Mouse (Mus musculus): Measurements from ENCODE around the gene Best1. TPM values are rescaled to one million over a fixed set of nuclear protein-coding genes. Genes with fewer than 3 reads are reported as not detected.

The Best1 gene
- total RNA-seq (2021) = 1 to 10 TPM; 1.0 to 1.2 TPM

DNA sequence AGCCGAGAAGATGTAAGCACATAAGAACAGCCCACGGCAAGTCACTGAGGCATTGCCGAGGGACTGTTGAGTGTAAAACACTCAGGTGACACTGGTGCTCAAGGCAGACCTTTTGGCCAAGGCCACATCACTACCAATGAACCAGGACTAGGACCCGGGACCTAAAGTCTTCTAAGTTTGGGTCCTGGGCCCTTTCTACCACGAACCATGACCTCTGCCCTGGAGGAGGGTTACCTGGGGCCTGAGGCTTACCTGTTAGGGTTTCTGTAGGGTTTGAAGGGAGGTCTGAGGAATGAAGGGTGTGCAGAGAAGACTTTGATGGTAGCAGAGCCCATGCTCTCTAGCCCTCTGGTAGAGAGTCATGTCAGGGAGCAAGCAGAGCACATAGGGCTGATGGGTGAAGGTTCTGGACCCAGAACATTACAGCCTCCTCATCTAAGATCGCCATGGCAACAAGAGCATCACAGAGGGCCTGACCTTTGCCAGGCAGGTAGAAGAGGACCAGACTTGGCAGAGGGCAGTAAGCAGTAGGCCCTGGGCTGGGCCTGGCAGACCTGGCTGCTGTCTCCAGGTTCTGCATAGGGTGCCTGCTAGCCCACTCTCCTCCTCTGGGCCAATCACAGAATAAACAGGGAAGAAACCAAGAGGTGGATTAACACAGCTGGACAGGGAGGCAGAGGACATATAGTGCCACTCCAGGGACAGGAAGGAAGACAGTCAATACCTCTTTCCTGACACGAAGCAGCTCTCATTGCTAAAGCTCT lies at the start of gene Best1, which contains the start of gene Rab3il1:
Best1 (minus strand) TSS at position 428 of the 764 bp plus-strand sequence.
Rab3il1 (plus strand) TSS at position 464 of the 764 bp plus-strand sequence.
- intact Hi-C loops (cut with DNase I) = loop anchor here (2.0 to 5.0 kb wide), 2 partner anchors 33 to 196 kb away; no protein-coding TSS in a partner anchor
- DNase-seq (ENCODE audit: low spot score in 2 of 2) = no peak

DNA sequence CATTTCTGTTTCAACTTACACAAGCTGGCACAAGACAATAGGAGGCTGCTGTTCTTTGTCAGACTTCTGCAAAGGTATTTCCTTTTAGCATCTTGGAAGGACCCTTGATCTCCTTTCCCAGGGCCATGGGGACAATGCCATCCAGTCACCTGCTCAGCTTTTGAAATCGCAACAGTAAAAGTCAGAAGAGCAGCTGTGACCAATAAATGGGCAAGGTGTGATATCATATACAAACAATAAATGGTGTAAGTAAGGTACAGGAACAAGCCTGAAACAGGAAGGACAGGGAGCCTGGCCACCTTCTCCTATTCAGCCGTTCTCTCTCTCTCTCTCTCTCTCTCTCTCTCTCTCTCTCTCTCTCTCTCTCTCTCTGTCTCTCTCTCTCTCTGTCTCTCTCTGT lies 49.0 kb upstream of the Best1 start:
- intact Hi-C loops (cut with DNase I) = no loop called here
- no peak for DNase-seq (ENCODE audit: low spot score in 2 of 2)

DNA sequence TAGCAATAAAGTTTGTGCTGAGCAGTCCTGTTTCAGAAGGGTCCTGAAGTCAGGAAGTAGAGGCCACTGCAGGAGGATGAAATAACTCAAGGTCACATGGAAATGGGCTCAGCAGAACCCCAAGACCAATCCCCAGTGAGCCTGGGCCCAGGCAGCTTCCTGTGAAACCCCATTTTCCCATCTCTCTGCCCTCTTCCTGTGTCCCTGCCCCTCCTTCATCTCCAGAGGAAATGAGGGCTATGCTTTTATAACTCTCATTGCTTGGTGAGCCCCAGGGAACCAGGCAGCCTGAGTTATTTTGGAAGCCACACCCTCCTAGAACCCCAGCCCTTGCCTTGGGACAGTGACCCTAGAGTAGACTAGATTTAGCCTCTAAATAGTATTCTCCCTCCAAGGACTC lies 48.1 kb upstream of the Best1 start:
- intact Hi-C loops (cut with DNase I) = no loop called here

DNA sequence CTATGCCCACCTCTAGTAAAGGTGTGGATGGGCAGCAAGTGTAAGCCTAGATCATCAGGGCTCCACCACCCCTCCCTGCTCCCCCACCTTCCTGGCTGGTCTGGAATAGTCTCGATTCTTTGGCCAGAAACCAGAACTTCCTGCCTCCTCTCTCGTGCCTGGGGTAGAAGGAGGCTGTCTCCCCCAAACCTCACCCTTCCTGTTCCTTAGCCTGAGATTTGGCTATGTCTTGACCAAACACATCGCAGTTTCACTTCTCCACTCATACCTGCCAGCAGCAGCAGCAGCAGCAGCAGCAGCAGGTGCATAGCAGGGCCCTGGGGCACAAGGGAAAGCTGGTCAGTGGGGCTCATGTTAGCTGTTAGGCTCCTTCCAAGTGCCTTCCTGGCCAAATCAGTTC lies 45.5 kb upstream of the Best1 start:
- intact Hi-C loops (cut with DNase I) = no loop called here
- no peak for DNase-seq (ENCODE audit: low spot score in 2 of 2)

More for the DNA sequence above, 48.1 kb upstream of the Best1 start:
- DNase-seq (ENCODE audit: low spot score in 2 of 2) = no peak

DNA sequence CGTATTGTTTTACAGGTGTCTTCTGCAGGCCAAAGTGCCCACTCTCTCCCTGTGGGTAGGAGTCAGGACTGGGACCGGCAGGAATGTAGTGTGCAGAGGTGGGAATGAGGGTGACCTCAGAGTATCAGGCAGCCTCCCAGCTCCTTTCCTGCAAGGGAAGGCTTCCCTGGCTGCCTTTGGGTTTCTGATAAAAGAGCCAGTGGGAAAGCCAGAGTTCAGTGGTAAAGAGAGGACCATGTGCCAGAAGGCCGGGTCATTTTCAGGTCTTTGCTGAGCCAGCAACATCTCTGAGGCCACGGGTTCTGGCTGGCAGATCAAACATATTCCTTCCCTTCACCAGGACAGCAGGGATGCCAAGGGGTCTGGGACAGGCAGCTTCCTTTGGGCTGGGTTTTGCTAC lies 44.9 kb upstream of the Best1 start:
- no peak for DNase-seq (ENCODE audit: low spot score in 2 of 2)
- intact Hi-C loops (cut with DNase I) = no loop called here

DNA sequence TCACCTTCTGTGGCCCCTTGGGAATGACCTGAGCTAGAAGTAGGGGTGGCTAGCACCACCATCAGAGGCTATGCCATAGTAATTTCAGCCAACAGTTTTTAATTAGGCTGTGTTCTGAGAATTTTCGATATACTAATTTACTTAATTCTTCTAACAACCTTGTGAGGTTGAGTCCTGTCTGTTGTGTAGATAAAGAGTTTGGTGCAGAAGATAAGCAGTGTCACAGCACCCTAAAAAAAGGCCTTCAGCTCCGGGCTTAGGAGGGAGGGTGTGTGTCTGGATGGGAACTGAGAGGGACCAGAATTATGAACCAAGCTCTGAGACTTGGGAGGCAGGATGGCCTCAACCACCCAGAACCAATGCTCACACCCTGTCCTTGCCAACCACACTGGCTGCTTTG lies 44.3 kb upstream of the Best1 start:
- no peak for DNase-seq (ENCODE audit: low spot score in 2 of 2)
- intact Hi-C loops (cut with DNase I) = no loop called here

DNA sequence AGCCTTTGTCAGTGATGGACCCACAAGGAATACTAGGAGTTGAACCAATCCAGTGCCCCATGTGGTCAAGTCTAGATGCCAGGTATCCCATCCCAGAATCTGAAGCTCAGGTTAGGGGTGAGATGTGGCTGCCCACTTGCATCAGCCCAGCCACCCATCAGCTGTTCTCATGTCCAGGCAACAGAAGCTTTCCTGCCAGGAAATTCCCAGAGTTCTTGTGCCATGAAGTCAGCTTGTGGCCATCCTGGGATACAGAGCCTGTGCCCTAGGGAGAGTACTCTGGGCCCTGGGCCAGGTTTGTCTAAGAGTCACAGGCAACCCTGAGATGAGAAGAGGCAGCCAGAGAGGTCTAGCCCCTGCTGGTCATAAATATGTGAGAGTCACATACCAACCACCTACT lies 42.2 kb upstream of the Best1 start:
- intact Hi-C loops (cut with DNase I) = loop anchor here (5.0 kb wide), 1 partner anchor 139 kb away; the partner anchor contains the start of gene Fads1
- no peak for DNase-seq (ENCODE audit: low spot score in 2 of 2)

DNA sequence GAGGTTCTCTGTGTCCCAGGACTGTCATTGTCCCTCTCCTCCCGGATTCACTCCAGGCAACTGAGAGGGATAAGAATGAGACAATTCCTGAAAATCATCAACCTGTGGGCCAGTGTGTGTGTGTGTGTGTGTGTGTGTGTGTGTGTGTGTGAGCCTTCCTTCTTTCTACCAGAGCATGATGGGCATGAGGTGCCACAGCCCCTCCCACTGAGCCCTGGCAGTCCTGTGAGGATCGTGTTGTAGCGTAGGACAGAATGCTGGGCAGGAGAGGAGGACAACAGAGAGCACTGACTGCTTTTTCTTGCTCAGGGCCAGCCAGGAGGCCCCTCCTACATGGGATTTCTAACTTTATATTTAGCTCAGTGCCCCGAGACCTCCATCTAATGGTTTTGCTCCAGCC lies 41.4 kb upstream of the Best1 start:
- intact Hi-C loops (cut with DNase I) = loop anchor here (5.0 kb wide), 1 partner anchor 139 kb away; the partner anchor contains the start of gene Fads1
- DNase-seq (ENCODE audit: low spot score in 2 of 2) = no peak

DNA sequence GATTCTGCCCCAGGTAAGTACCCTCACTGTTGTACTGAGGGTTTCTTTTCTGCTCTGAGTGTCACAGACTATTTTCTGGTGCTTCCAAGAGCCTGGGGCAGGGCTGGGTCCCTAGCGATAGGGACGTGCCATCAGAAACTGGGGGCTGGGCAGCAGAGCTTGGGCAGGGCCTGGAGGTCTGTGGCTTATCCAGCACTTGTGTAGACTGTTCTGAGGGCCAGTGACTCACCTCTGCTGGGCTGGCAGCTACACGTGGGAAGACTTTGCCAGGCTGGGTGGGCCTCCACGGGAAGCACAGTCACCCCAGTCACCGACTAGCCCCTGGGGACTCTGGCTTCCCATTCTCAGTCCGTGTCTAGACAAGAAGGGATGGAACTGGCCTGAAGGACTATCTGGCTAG lies 40.8 kb upstream of the Best1 start:
- intact Hi-C loops (cut with DNase I) = loop anchor here (5.0 kb wide), 1 partner anchor 140 kb away; the partner anchor contains the start of gene Fads1
- DNase-seq (ENCODE audit: low spot score in 2 of 2) = peak in 1 of 2 experiments; percentile 32

DNA sequence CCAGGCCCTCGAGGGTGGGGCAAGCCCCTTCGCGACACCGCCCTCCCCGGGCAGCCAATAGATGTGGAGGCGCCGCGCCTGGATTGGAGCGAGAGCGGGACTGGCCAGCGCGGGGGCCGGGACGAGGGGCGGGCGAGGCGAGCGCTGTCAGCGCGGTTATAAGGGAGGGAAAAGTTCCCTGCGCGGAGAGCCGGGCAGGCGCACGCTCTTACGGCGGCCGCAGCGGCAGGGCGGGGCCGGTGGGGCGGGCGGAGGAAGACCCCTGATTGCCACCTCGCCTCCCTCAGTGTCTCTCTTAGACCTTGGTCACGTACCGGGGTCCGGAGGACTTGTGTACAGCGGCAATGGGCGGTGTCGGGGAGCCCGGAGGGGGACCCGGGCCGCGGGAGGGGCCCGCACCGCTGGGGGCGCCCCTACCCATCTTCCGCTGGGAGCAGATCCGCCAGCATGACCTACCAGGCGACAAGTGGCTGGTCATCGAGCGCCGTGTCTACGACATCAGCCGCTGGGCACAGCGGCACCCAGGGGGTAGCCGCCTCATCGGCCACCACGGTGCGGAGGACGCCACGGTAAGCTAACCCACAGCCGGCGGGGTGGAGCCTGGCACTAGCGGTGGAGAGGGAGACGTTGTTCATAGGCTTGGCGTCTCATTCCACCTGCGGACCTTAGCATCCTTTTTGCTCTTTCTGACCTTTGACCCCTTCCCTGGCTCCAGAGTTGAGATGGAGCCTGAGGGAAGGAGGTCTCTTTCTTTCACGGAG lies 40.1 kb upstream of the Best1 start, which contains the start of gene Fads3:
Fads3 (plus strand) TSS at position 182 of the 761 bp plus-strand sequence.
- intact Hi-C loops (cut with DNase I) = loop anchor here (5.0 kb wide), 1 partner anchor 141 kb away; the partner anchor contains the start of gene Fads1
- peak; percentile 79 to 84 for DNase-seq (ENCODE audit: low spot score in 2 of 2)

DNA sequence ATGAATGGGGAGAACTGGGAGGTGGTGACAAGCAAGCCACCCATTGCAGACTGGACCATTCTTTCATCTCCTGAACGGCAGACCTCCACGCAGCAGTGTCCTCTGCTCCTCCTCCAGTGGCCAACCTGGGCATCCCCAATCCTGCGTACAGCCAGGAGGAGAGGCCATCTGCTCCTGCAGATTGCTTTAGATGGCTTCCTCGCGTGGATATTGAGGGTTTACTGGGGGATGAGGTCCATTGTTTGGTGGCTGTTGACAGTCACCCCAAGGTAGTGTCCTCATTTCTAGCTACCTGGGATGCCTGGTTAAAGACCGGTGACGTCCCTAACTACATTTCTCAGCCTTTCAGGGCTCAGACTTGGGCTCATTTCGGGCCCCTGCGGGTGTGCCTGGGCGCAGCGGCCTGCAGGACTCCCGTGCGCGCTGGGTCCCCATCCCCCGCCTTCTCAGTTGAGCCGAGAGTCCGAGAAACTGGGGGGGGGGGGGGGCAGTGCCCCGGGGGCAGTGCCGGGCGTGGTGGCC lies 39.5 kb upstream of the Best1 start:
- DNase-seq (ENCODE audit: low spot score in 2 of 2) = peak in 1 of 2 experiments; percentile 50
- intact Hi-C loops (cut with DNase I) = loop anchor here (5.0 kb wide), 1 partner anchor 141 kb away; the partner anchor contains the start of gene Fads1

DNA sequence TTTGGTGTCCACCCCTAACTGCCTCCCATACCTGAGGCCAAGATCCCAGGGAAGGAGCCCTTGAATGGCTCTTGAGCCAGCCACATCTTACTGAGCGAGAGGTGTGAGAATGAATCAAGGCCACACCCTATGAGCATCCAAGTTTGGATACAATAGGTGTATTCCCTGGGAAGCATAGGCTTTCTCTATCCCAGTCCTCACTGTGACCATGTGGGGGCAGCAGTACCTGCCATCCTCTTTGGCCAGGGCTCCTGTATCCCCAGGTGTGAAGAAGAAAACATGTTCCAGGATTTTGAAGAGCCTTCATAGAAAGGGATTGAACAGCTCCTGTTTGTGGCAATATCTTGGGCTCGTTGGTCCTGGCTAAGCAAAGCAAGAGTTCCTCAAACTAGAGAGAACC lies 38.2 kb upstream of the Best1 start:
- DNase-seq (ENCODE audit: low spot score in 2 of 2) = no peak
- intact Hi-C loops (cut with DNase I) = loop anchor here (5.0 kb wide), 1 partner anchor 143 kb away; the partner anchor contains the start of gene Fads1

DNA sequence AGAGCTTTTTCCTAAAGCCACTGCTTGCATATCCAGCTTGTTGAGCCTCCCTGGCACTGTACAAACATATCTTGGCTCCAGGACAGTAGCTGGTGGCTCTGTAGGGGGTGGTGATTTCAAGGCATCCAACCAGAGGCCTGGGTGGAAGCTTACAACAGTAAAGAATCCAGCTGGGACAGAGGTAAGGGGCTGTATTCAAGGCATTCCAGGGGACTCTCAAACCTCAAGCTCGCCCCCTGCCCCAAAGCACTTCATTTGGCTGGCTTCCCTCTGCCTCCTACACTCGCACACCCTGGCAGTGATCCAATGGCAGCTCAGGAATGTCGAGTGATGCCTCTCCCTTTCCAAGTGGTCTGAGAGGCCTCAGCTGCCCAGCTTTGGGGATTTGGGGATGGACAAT lies 37.5 kb upstream of the Best1 start:
- DNase-seq (ENCODE audit: low spot score in 2 of 2) = no peak
- intact Hi-C loops (cut with DNase I) = no loop called here

DNA sequence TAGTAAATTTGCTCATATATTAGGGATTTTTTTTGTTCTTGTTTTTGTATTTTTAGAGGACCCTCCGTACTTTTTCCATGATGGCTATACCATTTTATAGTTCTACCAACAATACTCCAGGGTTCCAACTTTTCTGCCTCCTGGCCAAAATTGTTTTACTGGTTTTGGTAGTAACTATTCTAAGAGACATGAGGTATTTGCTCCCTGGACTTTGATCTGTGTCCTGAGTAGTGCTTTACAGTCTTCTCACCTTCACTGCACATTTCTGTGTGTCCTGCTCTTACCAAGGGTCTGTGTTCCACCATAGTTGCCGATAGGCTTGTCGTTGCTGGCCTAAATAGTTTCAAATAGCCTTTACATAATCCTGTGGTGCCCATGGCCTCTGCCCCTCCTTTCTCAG lies 36.9 kb upstream of the Best1 start:
- no peak for DNase-seq (ENCODE audit: low spot score in 2 of 2)
- intact Hi-C loops (cut with DNase I) = no loop called here

DNA sequence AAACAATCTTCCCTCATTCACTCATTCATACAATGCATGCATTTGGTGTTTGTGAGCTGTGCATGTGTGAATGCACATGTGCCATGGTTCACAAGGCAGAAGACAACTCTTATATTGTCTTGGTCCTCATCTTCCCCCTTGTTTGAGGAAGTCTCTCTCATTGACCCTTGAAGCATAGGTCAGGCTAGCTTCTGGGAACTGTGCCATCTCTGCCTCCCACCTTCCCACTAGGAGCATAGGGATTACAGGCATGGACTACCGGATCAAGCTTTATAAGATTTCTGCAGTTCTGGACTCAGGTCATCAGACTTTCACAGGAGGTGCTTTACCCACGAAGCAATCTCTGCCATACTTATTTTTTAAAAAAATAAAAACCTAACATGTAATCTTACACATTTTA lies 36.1 kb upstream of the Best1 start:
- intact Hi-C loops (cut with DNase I) = no loop called here
- no peak for DNase-seq (ENCODE audit: low spot score in 2 of 2)

DNA sequence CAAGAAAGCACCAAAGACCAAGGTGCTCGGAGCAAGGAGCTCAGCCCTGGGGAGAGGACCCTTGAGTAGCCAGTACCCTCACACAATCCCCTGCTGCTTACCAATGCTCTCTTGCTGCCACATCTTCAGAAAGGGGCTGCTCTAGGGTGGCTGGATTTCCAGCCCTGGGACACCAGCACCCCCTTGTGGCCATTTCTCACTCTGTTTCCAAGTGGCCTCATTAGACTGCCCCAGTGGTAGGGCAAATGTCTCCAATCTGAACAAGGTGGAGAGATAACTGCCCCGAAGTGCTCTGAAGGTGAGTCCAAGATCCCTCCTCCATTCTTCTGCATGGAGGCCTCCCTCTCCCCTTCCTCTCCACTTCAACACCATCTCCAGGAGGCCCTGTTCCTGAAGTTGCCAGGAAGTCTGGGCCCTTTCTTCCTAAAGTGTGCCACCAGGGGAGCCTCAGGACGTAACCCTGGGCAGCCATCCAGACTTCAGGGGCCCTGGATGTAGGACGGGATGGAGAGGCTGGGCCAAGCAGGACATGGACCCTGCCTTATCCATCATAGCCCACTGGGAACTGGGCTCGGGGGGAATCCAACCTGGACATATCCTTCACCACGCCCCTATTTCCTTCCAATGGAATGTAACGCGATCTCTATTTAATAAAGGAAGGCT lies 33.5 kb upstream of the Best1 start:
- peak; percentile 58 to 74 for DNase-seq (ENCODE audit: low spot score in 2 of 2)
- intact Hi-C loops (cut with DNase I) = loop anchor here (2.0 to 5.0 kb wide), 3 partner anchors 34 to 118 kb away; partner anchors contain the start of genes Best1 and Rab3il1

DNA sequence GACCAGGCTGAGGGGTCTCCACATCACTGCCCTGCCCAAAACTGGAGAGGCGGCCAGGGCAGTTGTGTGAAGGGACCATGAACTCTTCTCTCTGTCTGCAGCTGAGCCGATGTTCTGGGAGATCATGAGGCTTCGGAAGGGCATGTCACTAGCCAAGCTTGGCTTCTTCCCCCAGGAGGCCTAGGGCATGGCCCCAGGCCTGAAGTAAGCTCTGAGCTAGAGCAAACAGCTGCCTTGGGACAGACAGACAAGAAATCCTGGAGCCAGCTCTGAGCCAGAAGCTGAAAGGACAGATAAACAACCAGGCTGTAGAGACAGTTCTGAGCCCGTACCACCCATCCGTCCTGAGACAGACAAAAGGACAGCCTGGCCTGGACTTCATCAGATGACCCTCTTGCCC lies 32.9 kb upstream of the Best1 start:
- intact Hi-C loops (cut with DNase I) = loop anchor here (2.0 to 5.0 kb wide), 3 partner anchors 34 to 118 kb away; partner anchors contain the start of genes Best1 and Rab3il1
- DNase-seq (ENCODE audit: low spot score in 2 of 2) = no peak

DNA sequence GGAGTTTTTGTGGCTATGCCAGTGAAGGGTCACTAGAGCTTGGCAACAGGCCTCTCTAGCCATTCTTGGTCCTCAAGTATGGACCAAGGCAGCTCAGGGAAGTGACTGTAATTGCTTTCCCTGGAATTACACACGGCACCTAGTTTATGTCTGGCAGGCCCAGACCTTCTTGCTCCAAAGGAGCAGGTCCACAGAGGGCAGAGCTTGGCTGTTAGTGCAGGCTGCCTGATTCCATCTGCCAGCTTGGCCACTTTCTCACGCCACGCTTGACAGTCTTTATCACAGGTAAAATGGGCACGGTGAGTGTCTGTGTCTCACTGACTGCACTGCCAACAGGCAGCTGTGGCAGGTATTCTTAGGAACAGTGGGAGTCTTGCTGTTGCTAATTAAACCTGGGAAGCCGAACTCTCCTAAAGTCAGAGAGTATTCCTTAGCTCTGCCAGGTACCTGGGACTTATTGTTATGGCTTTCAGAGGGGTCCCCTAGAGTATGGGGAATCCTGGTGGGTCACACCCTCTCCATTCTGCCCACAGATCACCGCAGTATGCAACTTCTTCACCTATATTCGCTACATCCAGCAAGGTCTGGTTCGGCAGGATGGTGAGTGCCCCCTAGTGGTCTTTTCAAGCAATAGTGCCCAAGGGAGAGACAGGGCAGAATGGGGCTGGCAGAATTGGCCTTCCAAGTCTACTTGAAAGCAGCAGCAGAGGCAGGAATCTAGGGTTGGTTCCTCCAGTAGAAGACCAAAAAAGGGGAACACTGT lies 32.0 kb upstream of the Best1 start:
- intact Hi-C loops (cut with DNase I) = loop anchor here (5.0 kb wide), 1 partner anchor 41 kb away; no protein-coding TSS in a partner anchor
- DNase-seq (ENCODE audit: low spot score in 2 of 2) = peak; percentile 55 to 56

All from left cerebral cortex, postnatal 36 days (tissue).